ENCODE assay signal across 18 mouse cellular contexts in the genomic region with DNA sequence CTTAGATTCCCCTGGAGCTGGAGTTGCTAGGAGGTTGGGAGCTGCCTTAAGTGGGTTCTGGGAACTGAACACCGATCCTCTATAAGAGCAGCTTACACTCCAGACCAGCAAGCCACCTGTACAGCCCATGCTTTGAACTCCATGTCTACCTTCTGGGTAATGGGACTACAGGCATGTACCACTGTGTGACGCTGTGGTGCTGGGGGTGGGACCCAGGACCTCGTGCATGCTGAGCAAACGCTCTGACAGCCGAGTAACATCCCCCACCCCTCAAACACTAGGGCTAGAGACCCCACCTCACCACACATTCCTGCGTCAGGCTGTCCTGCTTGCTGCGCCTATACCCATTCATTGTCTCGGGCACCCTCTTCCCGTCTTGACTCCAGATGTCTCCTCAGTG. TPM values are rescaled to one million over a fixed set of nuclear protein-coding genes. Genes with fewer than 3 reads are reported as not detected.
"Had no signal": no experiment of that assay in that cellular context is flagged by ENCODE, and none has a peak within 500 bp of the region (broad histone marks: within the 10 kb centered on the region; RNA-seq: fewer than 3 reads in every experiment).

No protein-coding gene starts in this region.

- H3K9ac ChIP-seq: liver, embryonic 14.5 days; lung, embryonic 15.5 days; midbrain, embryonic 13.5 days; midbrain, embryonic 15.5 days; neural tube, embryonic 12.5 days had no signal

- H3K4me1 ChIP-seq: lung, embryonic 15.5 days; midbrain, embryonic 13.5 days; midbrain, embryonic 15.5 days; neural tube, embryonic 12.5 days had no signal

- DNase-seq: lung, adult 2 months; lung, postnatal 14 days; lung, postnatal 36 days; right cerebral cortex, postnatal 14 days; spleen, adult 18-20 months; thymus, postnatal 14 days; thymus, postnatal 36 days had no signal

- H3K27ac ChIP-seq: liver, embryonic 14.5 days; lung, embryonic 15.5 days; macrophage; midbrain, embryonic 13.5 days; midbrain, embryonic 15.5 days; neural tube, embryonic 12.5 days had no signal

- H3K4me3 ChIP-seq: lung, embryonic 15.5 days; megakaryocyte, embryonic 14.5 days; midbrain, embryonic 13.5 days; midbrain, embryonic 15.5 days; neural tube, embryonic 12.5 days had no signal

- ATAC-seq: lung, postnatal 0 days; midbrain, embryonic 13.5 days; midbrain, embryonic 15.5 days had no signal

- H3K9me3 ChIP-seq: lung, embryonic 15.5 days; megakaryocyte, embryonic 14.5 days; midbrain, embryonic 13.5 days; midbrain, embryonic 15.5 days; neural tube, embryonic 12.5 days had no signal

- H3K36me3 ChIP-seq: lung, embryonic 15.5 days; midbrain, embryonic 13.5 days; midbrain, embryonic 15.5 days; neural tube, embryonic 12.5 days had no signal

- H3K27me3 ChIP-seq: lung, embryonic 15.5 days; midbrain, embryonic 13.5 days; midbrain, embryonic 15.5 days; neural tube, embryonic 12.5 days had no signal

- H3K4me2 ChIP-seq: lung, embryonic 15.5 days; midbrain, embryonic 11.5 days; midbrain, embryonic 13.5 days; midbrain, embryonic 15.5 days; neural tube, embryonic 12.5 days had no signal

RNA-seq across cellular contexts. Expression of a gene that starts 3.0 kb away (rescaled TPM):
- polyA plus RNA-seq: macrophage had no signal

RNA-seq across cellular contexts. Expression of a gene that starts 48.6 kb away (rescaled TPM):
- polyA plus RNA-seq: liver, embryonic 14.5 days; liver, embryonic 16.5 days; lung, adult 2 months; lung, embryonic 15.5 days; macrophage; neural tube, embryonic 12.5 days; stomach, embryonic 14.5 days had no signal
